Mouse (Mus musculus): ENCODE results near the gene Tmem163.

DNA sequence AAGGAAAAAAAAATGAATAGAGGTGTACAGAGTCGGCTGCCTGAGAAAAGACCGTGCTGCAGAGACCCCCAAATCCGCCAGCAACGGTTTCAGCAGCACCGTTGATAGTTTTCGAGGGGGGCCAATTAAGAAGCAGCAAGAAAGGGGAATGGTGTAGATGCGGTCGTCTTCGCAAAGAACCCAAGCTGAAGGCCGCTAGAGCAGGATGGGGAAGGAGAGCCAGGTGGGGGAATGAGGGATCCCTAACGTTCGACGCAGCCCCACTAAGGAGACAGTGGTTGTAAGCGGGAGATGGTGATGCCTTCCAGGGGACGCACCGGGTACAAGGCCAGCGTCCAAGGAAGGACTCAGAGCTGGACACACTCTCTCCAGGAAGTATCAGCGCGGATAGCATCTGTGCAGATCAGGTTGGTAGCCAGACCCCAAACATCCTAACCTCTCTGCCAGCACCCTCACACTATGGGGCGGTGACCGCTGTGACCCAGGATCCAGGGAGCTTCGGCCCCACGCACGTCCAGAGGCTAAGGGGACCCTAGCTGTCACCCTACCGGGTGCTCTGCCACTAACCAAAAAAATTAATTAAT is 2.7 kb downstream of the Tmem163 start:
- TF ChIP-seq CTCF (conservative IDR thresholded peaks at IDR 0.05 in 1 of 2, IDR thresholded peaks at IDR 0.05 in 1 of 2; ENCODE audit: low read depth in 2 of 2, low read length in 2 of 2): no peak
- no peak for TF ChIP-seq ZC3H11A (IDR thresholded peaks at IDR 0.05; ENCODE audit: low read depth, low read length)
- TF ChIP-seq POLR2A (IDR thresholded peaks at IDR 0.05; ENCODE audit: low read depth, low read length): no peak
